In genomic region chrX:164154594-164154993, GRCm38 (mm10) we compare ENCODE assay signal across 29 mouse cellular contexts. TPM values are rescaled to one million over a fixed set of nuclear protein-coding genes. Genes with fewer than 3 reads are reported as not detected.
"Had no signal": no experiment of that assay in that cellular context is flagged by ENCODE, and none has a peak within 500 bp of the region (broad histone marks: within the 10 kb centered on the region; RNA-seq: fewer than 3 reads in every experiment).

No protein-coding gene starts in this region.

- H3K9ac ChIP-seq: embryonic facial prominence, embryonic 12.5 days; embryonic facial prominence, embryonic 13.5 days; embryonic facial prominence, embryonic 15.5 days; forebrain, embryonic 12.5 days; forebrain, embryonic 13.5 days; forebrain, embryonic 15.5 days; forebrain, postnatal 0 days had no signal

- H3K4me2 ChIP-seq: embryonic facial prominence, embryonic 12.5 days; embryonic facial prominence, embryonic 13.5 days; embryonic facial prominence, embryonic 15.5 days; forebrain, embryonic 12.5 days; forebrain, embryonic 13.5 days; forebrain, embryonic 15.5 days had no signal

- DNase-seq: cerebellum, adult 2 months; cerebellum, adult 8-10 months; cerebellum, adult 9-10 months; cerebellum, adult 9-11 months; cerebellum, postnatal 10 days; cerebellum, postnatal 14 days; cerebellum, postnatal 25 days; cerebellum, postnatal 36 days; embryo, embryonic 11 days; forebrain, postnatal 0 days; gastrocnemius, adult 2 months; gastrocnemius, postnatal 10 days; gastrocnemius, postnatal 14 days; gastrocnemius, postnatal 25 days; gastrocnemius, postnatal 36 days; heart, adult 11 months; heart, adult 18-20 months; heart, adult 2 months had no signal

- H3K27ac ChIP-seq: embryonic facial prominence, embryonic 10.5 days; embryonic facial prominence, embryonic 12.5 days; embryonic facial prominence, embryonic 13.5 days; embryonic facial prominence, embryonic 15.5 days; forebrain, embryonic 10.5 days; forebrain, embryonic 12.5 days; forebrain, embryonic 13.5 days; forebrain, embryonic 15.5 days; gastrocnemius, adult 2 months; heart, adult 2 months had no signal

- H3K9me3 ChIP-seq: embryonic facial prominence, embryonic 10.5 days; embryonic facial prominence, embryonic 12.5 days; embryonic facial prominence, embryonic 13.5 days; embryonic facial prominence, embryonic 15.5 days; forebrain, embryonic 10.5 days; forebrain, embryonic 12.5 days; forebrain, embryonic 13.5 days; forebrain, embryonic 15.5 days had no signal

- H3K27me3 ChIP-seq: embryonic facial prominence, embryonic 12.5 days; embryonic facial prominence, embryonic 15.5 days; forebrain, embryonic 13.5 days; forebrain, embryonic 15.5 days had no signal

- ATAC-seq: forebrain, embryonic 13.5 days; forebrain, embryonic 14.5 days; forebrain, embryonic 15.5 days; forebrain, postnatal 0 days had no signal

- H3K4me1 ChIP-seq: embryonic facial prominence, embryonic 10.5 days; embryonic facial prominence, embryonic 12.5 days; embryonic facial prominence, embryonic 13.5 days; embryonic facial prominence, embryonic 15.5 days; forebrain, embryonic 10.5 days; forebrain, embryonic 12.5 days; forebrain, embryonic 13.5 days; forebrain, embryonic 15.5 days had no signal

- H3K36me3 ChIP-seq: embryonic facial prominence, embryonic 10.5 days; embryonic facial prominence, embryonic 12.5 days; embryonic facial prominence, embryonic 13.5 days; embryonic facial prominence, embryonic 15.5 days; forebrain, embryonic 10.5 days; forebrain, embryonic 12.5 days; forebrain, embryonic 15.5 days had no signal

- H3K4me3 ChIP-seq: embryonic facial prominence, embryonic 10.5 days; embryonic facial prominence, embryonic 12.5 days; embryonic facial prominence, embryonic 13.5 days; embryonic facial prominence, embryonic 15.5 days; erythroblast, embryonic 14.5 days; forebrain, embryonic 10.5 days; forebrain, embryonic 12.5 days; forebrain, embryonic 13.5 days; forebrain, embryonic 15.5 days; gastrocnemius, adult 2 months; heart, adult 2 months had no signal

RNA-seq across cellular contexts. Expression of gene Ace2, which starts 15.5 kb away (rescaled TPM):
- polyA plus RNA-seq: embryonic facial prominence, embryonic 11.5 days; erythroblast, embryonic 14.5 days; forebrain, embryonic 14.5 days had no signal
